Mouse (Mus musculus) erythroblast, adult 5-6 weeks (primary cell): ENCODE data around the gene Iffo2. TPM values are rescaled to one million over a fixed set of nuclear protein-coding genes. Genes with fewer than 3 reads are reported as not detected.

Source experiments
- ATAC-seq: replicated peaks from 2 replicates; pipeline ENCODE4 v1.8.0; 2016; ENCODE audit warnings: moderate number of reproducible peaks, mild to moderate bottlenecking, moderate TSS enrichment, inconsistent platforms; ENCODE audit not compliant: poor library complexity, low FRiP score, severe bottlenecking
- total RNA-seq, 2 experiments: library from RNA; stranded (forward) in 1 of 2; stranded (reverse) in 1 of 2; fragments of 150-400 nt in 1 of 2; fragments of 200-764, 138-1000 nt in 1 of 2; gene quantifications; 2 replicates each; pipeline versions ENCODE4 v1.2.3 to v1.2.4; 2015 to 2017; ENCODE audit warnings: low replicate concordance in 2 of 2

Gene Iffo2
- total RNA-seq, 2 experiments from 2014 or later, result 1.9 TPM; not detected in 1

DNA sequence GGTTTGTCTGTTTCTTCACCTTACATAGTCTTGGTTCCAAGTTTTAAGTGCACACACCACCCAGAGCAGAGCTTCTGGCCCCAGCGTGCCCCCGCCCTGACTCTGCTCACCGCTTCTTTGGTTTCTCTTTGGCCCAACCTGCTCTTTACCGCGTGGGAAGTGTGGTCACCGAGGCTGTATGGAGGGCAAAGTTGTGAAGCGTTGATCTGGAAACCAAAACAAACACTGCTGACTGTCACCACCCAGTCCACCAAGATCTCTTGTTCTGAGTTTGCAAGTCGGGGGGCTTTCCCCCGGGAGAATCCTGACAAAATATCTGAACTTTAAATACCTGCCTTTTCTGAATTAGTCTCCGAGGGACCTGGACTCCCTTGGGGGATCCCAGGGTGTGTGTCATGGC, 48.7 kb downstream of the Iffo2 start:
- no peak for ATAC-seq

DNA sequence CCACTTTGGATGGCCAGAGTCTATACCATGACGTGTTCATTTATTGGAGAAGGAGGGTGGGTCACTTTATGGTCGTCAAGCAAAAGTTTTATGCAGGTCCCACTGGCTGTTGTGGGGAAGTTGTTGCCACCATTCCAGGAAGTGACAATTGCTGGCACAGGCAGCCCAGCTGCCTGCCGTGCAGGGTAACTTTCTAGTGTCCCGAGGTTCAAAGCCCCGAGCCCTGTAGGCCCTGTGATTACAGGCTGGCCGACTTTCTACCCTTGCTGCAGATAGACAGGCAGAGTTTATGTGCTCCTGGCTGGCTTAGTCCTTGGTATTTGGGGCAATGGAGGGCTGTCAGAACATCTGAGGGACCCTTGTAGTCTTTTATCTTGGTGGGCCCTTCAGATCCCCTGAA, 49.1 kb downstream of the Iffo2 start:
- ATAC-seq, result no peak

DNA sequence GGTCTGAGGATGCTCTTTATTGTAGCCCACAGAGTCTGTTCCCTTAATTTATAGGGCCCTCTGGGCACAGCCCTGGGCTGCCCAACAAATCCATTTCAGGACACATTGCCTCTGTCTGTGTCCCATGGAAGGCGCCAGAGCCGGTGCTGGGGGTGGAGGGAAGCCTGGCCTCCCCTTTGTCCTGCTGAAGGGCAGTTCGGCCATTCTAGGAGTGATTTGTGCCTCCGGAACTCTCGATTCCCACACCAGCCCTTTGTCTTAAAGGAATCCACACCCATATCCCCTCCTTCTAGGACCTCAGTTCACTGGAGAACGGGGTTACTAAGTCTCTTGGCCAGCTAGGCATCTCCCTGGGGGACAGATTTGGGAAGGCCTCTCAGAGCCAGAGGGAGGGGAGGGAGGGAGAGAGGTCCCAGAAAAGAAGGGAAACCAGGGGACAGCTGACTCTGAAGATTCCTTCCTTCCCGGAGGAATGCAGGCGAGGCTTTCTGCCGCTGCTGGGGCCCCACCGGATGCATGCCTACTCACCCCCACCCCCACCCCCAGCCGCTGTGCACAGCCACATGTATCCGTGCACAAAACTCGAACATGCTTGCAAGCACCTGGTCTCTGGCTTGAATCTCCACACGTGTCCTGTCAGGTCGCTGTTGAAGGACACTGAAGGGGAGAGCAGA, 50.5 kb downstream of the Iffo2 start:
- no peak for ATAC-seq

DNA sequence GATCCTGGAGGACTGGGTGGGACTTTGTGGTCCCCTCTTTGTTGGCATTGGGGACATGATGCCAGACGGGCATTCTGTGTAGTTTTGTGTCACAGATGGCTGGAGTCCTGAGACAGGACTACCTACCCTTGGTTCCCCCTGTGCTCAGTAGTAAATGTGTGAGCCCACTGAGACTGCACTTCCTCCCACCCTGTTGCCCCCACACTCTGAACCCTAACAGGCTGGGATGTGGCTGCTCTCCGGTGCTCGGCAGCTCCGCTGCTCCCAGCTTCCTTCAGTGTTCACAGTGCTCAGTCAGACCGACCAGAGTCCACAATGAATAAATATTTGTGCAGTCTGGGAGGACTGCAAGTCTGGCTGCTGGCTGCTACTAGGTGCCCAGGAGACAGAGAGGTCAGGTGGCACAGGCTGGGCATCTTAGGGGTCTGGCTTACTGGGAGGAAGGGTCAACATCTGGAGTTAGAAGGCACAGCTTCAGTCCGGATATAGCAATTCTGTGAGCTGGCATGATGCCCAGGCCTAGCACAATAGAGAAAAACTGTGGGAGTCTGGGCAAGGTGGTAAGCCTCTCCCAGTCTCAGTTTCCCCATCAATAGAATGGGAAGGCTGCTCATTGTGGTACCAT, 51.2 kb downstream of the Iffo2 start:
- no peak for ATAC-seq

DNA sequence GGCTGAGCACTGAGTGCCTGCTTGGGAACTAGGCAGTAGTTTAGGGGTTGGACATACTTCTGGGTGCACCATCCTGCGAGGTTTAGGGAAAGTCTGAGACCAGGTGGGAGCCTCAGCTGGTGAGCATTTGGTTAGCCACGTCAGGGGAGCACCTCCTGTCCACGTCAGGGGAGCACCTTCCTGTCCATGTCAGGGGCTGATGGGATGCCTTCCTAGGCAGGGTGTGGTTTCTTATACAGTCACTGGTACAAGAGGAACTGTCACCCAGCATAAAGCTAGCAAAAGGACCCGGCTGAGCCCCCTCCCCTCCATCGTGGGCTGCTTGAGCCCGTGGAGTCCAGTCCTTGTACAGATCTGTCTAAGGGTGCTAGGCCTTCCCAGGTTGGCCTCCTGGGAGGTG, 52.0 kb downstream of the Iffo2 start:
- no peak for ATAC-seq

DNA sequence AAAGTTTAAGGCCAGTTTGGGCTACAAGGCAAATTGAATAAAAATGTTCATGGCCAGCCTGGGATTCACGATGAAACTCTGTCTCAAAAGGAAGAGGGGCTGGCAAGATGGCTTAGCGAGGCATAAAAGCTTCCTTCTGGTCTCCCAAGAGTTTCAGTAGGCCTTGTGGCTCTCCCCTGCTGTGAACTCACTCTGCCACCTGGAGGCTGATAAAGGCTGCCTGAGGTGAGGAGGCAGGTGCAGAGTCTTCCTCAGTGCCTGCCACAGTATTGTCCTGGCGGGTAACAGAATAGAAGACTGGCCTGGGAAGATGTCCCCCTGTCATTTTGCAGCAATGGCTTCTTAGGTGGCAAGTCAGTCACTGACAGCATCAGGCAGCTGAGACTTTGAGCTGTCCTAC, 52.6 kb downstream of the Iffo2 start:
- ATAC-seq, result no peak

DNA sequence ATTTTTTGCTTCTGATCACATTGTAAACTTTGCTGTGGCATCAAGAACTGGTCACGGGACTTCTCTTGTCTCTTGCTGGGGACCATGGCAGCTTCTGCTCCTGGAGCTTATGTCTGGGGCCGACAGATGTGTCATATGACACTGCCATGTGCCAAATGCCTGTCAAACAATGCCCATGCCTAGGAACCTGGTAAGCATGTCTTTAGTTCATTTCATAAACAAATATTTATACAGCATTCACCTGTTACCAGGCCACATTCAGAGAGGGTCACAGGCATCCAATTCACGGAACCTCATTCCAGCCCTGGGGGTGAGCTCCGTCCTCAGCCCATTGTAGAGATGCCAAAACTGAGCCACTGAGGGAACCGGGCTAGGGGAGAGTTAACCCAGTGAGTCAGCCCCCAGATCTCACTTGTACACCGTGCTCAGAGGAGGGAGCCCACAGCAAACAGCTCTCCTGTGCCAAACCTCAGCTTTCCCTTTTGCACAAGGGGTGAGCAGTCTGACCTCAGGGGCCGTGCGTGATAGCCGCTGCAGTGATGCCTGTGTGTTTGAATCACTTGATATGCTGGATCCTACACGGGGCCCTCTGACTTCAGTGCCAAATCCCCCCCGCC, 53.4 kb downstream of the Iffo2 start:
- no peak for ATAC-seq

DNA sequence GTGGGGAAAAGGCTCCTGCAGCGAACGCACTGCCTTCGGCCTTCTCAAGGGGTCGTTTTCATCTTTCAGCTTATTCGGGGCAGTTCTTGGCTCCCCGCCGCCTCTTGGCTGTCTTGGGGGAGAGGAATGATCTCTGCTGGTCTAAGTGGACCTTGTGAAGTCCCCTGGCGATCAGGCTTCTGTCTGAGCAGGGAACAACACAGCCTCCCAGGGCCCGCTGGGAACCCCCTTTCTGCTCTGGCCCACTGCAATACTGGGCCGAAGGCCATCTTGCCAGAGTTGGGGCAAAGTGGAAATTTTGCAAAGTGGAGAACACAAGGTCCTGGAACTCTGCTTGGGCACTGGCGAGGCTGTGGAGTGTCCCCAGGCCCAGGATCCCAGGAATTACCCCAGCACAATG, 54.4 kb downstream of the Iffo2 start:
- ATAC-seq, result no peak

DNA sequence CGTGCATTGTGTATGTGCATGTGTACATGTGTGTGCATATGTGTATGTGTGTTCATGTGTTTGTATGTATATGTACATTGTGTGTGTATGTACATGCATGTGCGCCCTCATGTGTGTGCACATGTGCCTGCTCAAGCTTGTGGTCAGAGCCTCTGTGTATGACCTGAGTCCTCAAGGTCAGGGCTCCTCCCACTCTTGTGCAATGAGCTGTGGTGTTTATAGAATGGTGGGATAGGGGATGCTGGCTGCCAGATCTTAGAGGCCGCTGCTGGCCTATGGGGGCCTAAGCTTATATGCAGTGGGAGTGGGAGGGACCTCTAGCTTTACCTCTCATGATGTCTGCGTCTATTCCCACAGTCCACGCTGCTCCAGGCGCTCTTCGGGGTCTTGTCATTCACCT, 55.4 kb downstream of the Iffo2 start:
- no peak for ATAC-seq

DNA sequence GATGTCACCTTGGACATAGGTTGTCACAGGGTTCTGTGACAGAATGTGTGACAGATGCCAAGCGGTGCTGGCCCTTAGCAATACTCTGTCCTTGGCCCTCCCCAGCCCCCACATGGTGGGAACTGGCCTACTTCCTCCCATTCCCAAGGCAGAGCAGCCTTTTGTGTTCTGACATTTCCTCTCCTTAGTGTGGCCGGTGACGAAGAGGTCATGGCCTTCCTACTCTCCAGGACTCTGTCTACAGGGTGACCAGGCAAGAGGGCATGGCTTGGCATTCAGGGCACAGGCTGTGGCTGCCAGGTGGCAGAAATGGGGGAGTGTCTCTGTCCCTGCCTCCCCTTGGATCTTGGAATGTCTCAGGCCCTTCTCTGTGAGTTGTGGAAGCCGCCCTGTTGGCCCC, 57.0 kb downstream of the Iffo2 start:
- no peak for ATAC-seq

DNA sequence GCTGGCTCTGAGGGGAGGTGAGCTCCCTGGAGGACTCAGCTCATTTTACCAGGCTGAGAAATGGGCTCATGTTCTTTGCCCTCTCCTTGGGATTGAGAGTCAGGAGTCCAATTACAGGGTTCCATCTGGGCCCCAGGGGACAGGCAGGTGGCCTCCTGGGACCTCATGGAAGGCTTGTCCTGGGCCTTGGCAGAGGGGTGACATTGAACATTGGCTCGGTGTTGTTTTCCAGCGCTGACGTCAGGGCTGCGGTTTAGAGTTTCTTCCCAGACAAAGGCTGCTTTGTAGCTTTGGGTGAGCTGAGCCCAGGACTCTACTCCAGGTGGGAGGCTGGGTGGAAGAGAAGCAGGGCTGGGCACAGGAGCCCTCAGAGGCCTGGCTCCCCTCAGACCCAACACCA, 57.4 kb downstream of the Iffo2 start:
- no peak for ATAC-seq

DNA sequence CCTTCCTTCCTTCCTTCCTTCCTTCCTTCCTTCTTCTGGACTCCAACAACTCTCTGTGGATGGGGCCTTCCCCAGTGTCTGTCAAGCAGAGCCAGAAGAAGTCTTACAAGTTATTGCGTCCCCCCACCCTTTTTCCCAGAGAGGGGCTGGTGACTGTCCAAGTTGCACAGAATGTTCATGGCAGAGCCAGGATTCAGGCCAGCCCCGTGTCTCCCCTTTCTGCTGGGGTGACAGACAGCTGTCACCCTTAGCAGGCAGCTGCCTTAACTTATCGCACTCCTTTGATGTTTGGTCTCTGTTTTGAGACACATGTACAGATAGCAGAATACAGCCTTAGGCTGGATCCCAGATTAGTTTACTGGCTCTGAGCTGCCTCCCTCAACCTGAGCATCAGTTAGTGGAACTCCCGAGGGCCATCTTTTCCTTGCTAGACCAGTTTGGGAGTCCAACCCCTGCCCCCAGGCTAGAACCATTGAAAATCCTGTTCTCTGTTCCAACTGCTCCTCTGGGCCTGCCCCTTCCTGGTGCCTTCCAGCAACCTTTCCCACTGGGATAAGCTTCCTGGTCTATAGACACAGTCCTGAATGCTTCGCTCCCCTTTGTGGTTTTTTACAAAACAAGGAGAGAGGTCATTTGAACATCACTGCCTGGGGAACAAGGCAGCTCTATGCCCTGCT, 59.1 kb downstream of the Iffo2 start:
- ATAC-seq, result no peak

DNA sequence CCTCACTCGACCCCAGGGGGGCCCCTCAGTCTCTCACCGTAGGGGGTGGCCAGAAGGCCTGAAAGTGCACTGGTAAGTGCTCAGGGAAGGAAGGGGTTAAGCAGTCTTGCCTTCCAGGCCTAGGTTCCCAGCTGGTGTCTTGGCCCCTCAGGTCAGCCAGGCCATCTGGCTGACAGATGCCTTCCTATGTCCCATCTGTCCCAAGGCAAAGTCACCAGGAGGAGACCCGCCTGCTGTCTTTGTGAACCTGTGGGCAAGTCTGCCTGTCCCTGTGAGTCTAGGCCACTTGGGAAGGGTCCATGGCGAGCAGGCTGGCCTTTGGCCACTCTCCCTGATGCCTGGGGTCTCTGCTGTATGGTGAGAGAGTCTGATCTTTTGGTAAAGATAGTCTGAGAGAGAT, 60.1 kb downstream of the Iffo2 start:
- no peak for ATAC-seq

DNA sequence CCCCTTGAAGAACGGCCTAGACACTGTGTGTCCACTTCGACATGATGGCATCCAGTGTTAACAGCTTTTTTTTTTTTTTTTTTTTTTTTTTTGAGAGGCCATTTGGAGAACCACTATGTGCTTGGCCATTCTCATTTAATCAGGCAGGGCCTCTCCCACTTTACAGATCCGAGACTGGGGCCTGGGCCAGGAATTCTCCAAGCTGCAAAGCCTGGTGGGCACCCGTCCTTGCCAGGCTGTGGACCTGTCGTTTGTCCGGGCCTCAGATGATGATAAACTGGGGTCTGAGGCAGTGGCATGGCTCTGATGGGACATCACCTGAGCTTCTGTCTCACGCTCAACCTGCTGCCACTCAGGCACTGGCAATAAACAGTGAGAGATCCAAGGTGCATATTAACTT, 62.5 kb downstream of the Iffo2 start:
- no peak for ATAC-seq

DNA sequence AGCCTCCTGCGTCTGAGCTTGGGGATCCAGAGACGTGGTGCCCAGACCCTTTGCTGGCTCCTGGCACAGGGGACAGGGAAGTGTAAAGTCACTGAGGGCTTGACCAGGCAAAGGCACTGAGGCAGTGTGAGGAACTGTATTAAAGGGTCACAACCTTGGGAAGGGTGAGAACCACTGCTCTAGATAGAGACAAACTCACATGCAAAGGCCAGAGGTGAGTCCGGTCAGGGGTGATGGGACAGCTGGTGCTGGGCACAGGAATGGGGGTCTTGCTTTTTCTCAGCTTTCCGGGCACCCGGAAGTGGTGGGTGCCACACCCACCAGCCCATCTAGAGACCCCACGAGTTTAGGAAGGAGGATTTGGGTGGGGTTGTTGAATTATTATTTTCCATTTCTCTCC, 63.0 kb downstream of the Iffo2 start:
- ATAC-seq, result no peak

DNA sequence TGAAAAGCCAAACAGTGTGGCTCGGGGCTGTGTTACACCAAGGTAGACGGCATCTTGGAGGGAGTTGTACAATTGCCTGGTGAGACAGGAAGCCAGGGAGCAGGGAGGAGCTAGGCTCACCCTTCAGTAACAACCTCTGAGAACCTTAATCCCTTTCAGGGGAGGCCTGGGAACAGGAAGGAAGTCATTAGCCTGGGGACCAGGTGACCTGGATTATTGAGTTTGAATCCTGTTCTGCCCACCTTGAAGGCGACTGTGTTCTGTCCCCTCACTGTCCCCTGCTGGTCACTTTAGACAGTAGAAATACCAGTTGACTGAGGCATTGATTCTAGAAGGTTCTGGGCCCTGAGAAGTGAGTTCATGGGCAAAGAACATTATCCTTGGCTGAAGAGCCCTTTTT, 63.7 kb downstream of the Iffo2 start:
- ATAC-seq, result no peak

DNA sequence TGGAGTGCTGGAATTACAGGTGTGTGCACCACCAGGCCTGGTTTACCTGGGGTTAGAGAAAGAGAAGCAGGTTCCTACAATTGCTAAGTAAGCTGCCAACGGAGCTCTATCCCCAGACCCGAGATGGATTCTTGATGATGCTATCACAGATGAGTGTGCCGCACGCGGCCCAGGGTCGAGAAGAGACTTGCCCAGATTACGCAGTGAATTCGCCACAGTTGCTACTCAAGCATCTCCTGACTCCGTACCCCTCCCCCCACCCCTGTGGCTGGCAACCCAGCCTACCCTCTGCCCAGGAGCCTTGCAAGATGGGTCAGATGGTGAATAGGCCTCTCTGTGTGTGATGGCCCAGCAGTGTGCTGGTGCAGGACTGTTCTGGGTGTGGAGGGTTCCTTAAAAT, 66.4 kb downstream of the Iffo2 start:
- ATAC-seq, result no peak

DNA sequence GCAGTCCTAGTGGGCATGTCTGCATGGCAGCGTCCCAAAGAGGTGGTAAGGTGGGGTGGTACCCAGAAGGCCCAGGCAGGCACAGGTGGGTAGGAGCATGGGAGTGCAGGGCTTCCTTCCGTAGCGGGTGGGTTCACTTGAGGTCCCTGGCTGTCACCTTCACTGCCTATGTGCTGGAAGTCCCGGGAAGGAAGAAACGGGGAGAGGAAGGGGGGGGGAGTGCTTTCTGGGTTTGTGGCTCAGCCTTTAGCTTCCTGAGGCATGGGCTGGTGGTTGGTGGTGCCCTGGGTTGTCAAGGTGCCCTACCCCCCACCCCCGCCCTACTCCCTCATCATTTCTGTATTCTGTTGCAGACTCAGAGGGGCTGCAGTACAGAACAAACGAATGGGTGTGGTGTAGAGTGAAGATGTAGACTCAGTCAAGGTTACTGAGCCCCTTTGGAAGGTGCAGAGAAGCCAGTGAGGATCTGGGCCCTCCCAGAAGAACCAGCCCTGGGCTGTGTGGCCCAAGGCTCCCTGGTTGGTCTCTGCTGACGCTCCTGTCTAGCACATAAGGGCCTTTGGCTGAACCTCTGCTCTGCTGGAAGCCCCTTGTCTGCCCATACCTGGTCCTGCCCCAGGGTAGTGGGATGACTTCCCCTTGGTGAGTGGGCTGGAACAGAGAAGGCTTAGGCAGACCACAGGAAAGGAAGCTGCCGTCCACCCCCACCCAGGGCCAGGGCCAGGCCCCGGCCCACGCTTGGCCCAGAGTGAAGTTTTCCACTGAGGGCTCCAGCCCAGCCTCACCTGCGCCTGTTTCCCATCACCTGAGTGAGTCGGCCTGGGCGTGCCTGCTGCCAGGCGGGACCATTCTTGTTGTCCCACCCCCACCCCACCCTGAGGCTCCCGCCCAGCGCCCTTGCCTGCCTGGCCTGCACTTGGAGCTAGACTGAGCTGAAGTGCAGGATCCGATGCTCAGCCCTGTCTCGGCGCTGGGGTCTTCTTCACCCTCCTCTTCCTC, 67.2 kb downstream of the Iffo2 start:
- no peak for ATAC-seq

DNA sequence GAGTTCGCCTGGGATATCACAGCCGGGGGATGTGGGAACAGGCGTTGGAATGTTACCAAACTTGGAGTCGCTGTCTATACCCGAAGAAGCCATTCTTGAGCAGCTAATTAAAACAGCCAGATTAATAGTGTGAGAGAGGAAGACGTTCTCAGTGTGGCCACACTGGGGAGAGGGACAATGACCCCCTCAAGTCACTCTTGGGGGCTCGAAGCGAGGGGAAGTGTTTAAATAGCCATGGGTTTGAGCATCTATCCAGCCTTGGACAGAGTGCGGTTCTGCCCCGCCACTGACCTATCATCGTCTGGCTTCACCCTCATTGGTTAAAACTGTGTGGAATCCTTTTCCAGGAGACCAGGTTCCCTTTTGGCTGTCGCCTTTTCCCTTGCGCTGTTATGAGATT, 68.0 kb downstream of the Iffo2 start:
- ATAC-seq, result no peak

DNA sequence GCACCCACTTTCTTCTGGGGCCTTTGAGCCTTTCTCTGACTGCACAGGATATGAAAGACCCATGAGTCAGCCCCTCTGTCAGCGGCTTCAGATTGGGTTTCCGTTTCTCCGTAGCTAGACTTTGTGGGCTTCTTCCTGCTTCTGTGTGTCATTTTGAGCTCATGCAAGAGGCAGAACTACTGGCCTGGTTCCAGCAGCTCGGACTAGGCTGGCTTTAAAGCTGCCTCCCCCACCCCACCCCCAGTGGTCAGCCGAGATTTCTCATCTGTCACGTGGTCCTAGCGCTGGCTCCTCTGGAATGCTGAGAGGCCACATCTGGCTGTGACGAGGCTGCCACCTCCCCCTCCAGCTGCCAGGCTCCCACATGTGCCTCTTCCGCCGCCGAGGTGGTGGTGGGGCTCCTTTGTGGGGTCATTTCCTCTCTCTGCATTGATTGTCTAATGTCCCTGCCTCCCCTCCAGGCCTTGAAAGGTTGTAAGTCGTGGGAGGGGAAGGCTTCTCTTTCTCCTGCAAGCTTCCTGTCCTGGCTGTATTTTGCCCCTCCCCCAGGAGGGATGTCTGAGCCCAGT, 68.7 kb downstream of the Iffo2 start:
- ATAC-seq, result no peak
